Mouse (Mus musculus) limb, embryonic 14.5 days (tissue): ENCODE data around the gene Notch2. TPM values are rescaled to one million over a fixed set of nuclear protein-coding genes. Genes with fewer than 3 reads are reported as not detected.
A peak's percentile ranks its signal among the peaks of the same experiment; 100 is the strongest.

Experiments
- ATAC-seq: fragments of 200-750 bp; cut with Nextera tagmentation; 2 replicates; pipeline ENCODE4 v1.8.0; 2017; ENCODE audit warnings: low read depth, moderate number of reproducible peaks, moderate TSS enrichment; ENCODE audit not compliant: low FRiP score
- DNase-seq: peaks from one replicate; pipeline ENCODE4 v3.0.0-alpha.2; 2015; ENCODE audit warnings: low spot score
- H3K27ac ChIP-seq: fragments of 300-500 bp; sonication (generic); replicated peaks from 2 replicates; pipeline ENCODE4 v1.5.1; 2014; ENCODE audit warnings: low read depth, mild to moderate bottlenecking, low read length, moderate library complexity, mixed read lengths
- H3K27me3 ChIP-seq: fragments of 300-500 bp; sonication (generic); 2 replicates; pipeline ENCODE4 v1.6.1; 2014; ENCODE audit warnings: low read length, mixed read lengths; ENCODE audit not compliant: control insufficient read depth, insufficient read depth
- H3K36me3 ChIP-seq: fragments of 300-500 bp; sonication (generic); 2 replicates; pipeline ENCODE4 v1.6.1; 2014; ENCODE audit warnings: mild to moderate bottlenecking, low read length, moderate library complexity, mixed read lengths; ENCODE audit not compliant: control insufficient read depth, insufficient read depth
- H3K4me1 ChIP-seq: fragments of 300-500 bp; sonication (generic); 2 replicates; pipeline ENCODE4 v1.6.1; 2014; ENCODE audit warnings: antibody characterized with exemption, low read length, mixed read lengths; ENCODE audit not compliant: control insufficient read depth, insufficient read depth
- H3K4me2 ChIP-seq: fragments of 300-500 bp; sonication (generic); replicated peaks from 2 replicates; pipeline ENCODE4 v1.6.1; 2014; ENCODE audit warnings: low read depth, mild to moderate bottlenecking, low read length, moderate library complexity; ENCODE audit not compliant: severe bottlenecking
- H3K4me3 ChIP-seq: fragments of 300-500 bp; sonication (generic); replicated peaks from 2 replicates; pipeline ENCODE4 v1.5.1; 2014; ENCODE audit warnings: low read length
- H3K9ac ChIP-seq: fragments of 300-500 bp; sonication (generic); 2 replicates; pipeline ENCODE4 v1.6.1; 2014; ENCODE audit warnings: mild to moderate bottlenecking, low read depth, low read length, moderate library complexity; ENCODE audit not compliant: severe bottlenecking
- H3K9me3 ChIP-seq: fragments of 300-500 bp; sonication (generic); 2 replicates; pipeline ENCODE4 v1.6.1; 2016; ENCODE audit warnings: low read length; ENCODE audit not compliant: control insufficient read depth
- POLR2A ChIP-seq: fragments of 200-500 bp; IDR thresholded peaks from 2 replicates; pipeline ENCODE4 v1.8.0; 2012; ENCODE audit warnings: inconsistent platforms, mild to moderate bottlenecking, moderate library complexity, borderline replicate concordance; ENCODE audit not compliant: insufficient read depth, insufficient read length; ENCODE audit errors: extremely low read depth
- WGBS: fragments of 180-500 bp; shearing (Covaris S2); extraction: QIAGEN DNeasy Blood & Tissue Kit; methylation state at CpG from one replicate; pipeline ENCODE4 v1.1.7; 2014; 5-methylcytosine and 5-hydroxymethylcytosine counted together
- polyA plus RNA-seq, 2 experiments: library from polyadenylated mRNA; depleted of rRNA in 1 of 2; stranded (reverse) in 1 of 2; unstranded in 1 of 2; fragments of >200 nt; fragmentation: Nextera tagmentation in 1 of 2; extraction: Ambion mirVana in 1 of 2; gene quantifications; 2 replicates each; pipeline versions ENCODE4 v1.2.1 to v1.2.3; 2012 to 2014

Gene Notch2
- polyA plus RNA-seq, 2 experiments: 38.7 to 48.5 TPM

DNA sequence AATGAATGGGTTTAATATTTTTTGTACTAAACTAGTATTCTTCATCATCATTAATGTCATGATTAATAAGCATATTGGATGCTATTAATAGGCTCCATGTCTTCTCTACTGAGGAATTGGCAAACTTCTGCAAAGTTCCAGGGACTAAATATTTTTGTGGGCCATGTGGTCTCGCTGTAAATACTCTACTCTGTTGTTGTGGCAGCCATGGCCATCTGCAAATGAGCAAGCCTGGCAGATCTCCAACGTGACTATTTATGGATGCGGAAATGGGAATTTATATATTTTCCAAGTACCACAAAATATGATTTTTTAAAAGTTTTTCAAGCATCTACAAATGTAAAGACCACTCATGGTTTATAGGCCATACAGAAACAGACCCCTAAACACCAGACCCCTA lies 54.1 kb downstream of the Notch2 start:
- Histone ChIP-seq H3K4me2 (no peak overlapping the region), H3K27ac (peak overlapping the region; percentile 83), H3K9ac (no peak overlapping the region; the same call in 1 of the 2 replicates), H3K27me3 (no peaks in the 10 kb centered on the region), H3K9me3 (no peaks in the 10 kb centered on the region), H3K4me1 (peaks cover 68% of the 10 kb centered on the region), H3K4me3 (no peak overlapping the region), H3K36me3 (peaks cover 14% of the 10 kb centered on the region)
- ATAC-seq: no peak
- TF ChIP-seq POLR2A: no peak
- peak; percentile 76 for DNase-seq
- WGBS: 24% methylated on average over 3 of the region's 3 CpGs

DNA sequence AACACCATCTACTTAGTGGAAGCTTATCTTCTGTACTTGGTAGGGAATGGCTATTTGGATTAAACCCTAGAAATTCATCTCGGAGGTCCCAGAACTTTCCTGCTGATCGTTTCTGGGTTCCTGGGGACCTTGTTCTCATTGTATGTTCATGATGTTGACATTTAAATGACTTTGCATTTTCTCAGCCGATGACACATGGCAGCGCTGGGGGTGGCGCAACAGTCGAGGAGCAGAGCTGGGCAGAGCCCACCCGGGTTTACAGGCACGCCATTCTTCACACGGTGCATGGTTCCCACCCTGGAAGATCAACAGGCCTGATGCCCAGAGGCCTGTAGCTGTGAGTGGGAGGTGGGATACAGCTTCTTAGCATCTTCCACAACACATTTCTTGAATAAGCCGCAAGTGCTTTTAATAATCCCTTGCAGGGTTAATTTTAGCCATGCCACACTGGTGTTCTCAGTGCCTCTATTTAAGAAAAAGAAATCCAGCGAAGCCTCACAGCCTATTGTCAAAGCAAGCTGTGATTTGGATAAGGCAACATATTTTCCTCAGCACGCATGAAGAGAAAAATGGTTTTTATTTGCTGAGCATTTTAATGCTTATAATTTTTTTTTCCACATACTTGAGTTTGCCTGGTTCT lies 54.6 kb downstream of the Notch2 start:
- Histone ChIP-seq H3K4me2 (no peak overlapping the region), H3K4me1 (peaks cover 67% of the 10 kb centered on the region), H3K27me3 (no peaks in the 10 kb centered on the region), H3K9ac (no peak overlapping the region; the same call in 1 of the 2 replicates), H3K9me3 (no peaks in the 10 kb centered on the region), H3K27ac (peak overlapping the region; percentile 83), H3K4me3 (no peak overlapping the region), H3K36me3 (peaks cover 19% of the 10 kb centered on the region)
- no peak for DNase-seq
- WGBS: 49% methylated on average over 12 of the region's 12 CpGs
- ATAC-seq: no peak
- no peak for TF ChIP-seq POLR2A

DNA sequence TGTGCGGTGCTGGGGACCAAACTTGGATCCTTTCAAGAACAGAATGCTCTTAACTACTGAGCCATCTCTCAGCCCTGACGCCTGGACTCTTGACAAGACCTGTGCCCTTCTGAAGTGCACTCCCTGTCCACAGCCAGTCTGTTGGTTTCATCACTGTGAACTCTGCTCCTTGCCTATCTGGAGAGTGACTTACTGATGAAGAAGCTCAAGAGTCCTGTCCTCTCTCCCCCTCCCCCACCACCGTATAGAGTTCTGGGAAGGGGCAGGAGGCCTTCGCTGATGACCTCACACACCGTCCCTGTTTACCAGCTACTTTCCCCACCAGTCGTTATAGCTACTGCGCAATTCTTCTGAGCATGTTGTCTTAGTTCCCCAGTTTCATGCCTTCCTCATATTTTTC lies 55.8 kb downstream of the Notch2 start:
- ATAC-seq (no peak), DNase-seq (no peak)
- 78% methylated on average over 7 of the region's 7 CpGs for WGBS
- no peak overlapping the region for H3K9ac ChIP-seq
- no peaks in the 10 kb centered on the region for H3K27me3 ChIP-seq
- no peaks in the 10 kb centered on the region for H3K9me3 ChIP-seq
- H3K4me2 ChIP-seq: no peak overlapping the region
- H3K4me3 ChIP-seq: no peak overlapping the region
- peaks cover 65% of the 10 kb centered on the region for H3K4me1 ChIP-seq
- TF ChIP-seq POLR2A: no peak
- H3K36me3 ChIP-seq: peaks cover 31% of the 10 kb centered on the region
- no peak overlapping the region for H3K27ac ChIP-seq

DNA sequence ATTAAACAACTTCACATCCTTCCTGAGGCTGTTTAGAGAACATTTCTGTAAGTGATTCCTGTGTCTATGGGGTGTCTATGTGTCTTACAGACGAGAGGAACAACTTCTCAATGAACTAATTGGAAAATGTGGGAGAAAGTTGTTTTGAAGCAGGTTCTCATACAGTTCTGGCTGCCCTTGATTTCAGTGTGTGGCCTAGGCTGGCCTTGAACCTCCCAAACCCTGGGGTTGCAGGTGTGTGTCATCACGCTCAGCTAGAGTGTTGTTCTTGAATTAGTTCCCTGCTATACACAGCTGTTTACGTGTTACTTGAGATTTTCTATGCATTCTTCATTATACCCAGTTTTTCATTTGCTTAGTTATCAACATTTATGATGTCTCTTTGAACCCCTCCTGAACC lies 56.5 kb downstream of the Notch2 start:
- Histone ChIP-seq H3K4me1 (peaks cover 61% of the 10 kb centered on the region), H3K9ac (no peak overlapping the region), H3K36me3 (peaks cover 33% of the 10 kb centered on the region), H3K9me3 (no peaks in the 10 kb centered on the region), H3K4me2 (no peak overlapping the region), H3K4me3 (no peak overlapping the region), H3K27ac (no peak overlapping the region), H3K27me3 (no peaks in the 10 kb centered on the region)
- 75% methylated on average over 3 of the region's 3 CpGs for WGBS
- no peak for TF ChIP-seq POLR2A
- ATAC-seq (no peak), DNase-seq (no peak)

DNA sequence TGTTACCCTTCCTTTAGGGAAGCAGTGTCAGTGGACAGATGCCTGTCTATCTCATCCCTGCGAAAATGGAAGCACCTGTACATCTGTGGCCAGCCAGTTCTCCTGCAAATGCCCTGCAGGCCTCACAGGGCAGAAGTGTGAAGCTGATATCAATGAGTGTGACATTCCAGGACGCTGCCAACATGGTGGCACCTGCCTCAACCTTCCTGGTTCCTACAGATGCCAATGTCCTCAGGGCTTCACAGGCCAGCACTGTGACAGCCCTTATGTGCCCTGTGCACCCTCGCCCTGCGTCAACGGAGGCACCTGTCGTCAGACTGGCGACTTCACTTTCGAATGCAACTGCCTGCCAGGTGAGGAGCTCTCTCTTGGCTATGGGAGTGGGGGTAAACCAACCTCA lies 59.2 kb downstream of the Notch2 start:
- Histone ChIP-seq H3K27me3 (no peaks in the 10 kb centered on the region), H3K9me3 (no peaks in the 10 kb centered on the region), H3K4me2 (no peak overlapping the region), H3K9ac (no peak overlapping the region), H3K27ac (no peak overlapping the region; the same call in 1 of the 2 replicates), H3K36me3 (peaks cover 51% of the 10 kb centered on the region), H3K4me3 (no peak overlapping the region), H3K4me1 (peaks cover 43% of the 10 kb centered on the region)
- DNase-seq (no peak), ATAC-seq (no peak)
- 83% methylated on average over 8 of the region's 8 CpGs for WGBS
- no peak for TF ChIP-seq POLR2A
